Mouse (Mus musculus): Measurements from ENCODE around the gene Asphd2. TPM values are rescaled to one million over a fixed set of nuclear protein-coding genes. Genes with fewer than 3 reads are reported as not detected.

Asphd2 gene
- polyA plus RNA-seq, 2 experiments, result 23.1 to 26.1 TPM

DNA sequence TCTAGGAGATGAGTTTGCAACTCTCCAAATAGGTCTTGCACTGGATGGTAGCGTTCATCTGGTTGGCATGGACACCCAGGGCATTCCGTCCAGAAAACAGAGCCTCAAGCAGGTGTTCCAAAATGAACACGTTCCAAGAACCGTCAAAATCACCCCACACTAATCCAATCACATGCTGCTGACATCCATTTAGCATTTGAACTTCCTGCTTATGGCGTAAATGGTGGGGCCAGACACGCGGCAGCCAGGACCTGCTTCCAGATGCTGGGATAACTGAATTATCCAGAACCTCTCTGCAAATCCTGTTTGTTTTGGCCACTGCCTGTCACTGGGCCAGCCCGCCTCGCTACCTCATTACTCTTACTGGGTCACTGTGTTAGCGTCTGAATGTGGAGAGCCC, 4.6 kb upstream of the Asphd2 start:
- Histone ChIP-seq H3K4me3 (replicated peaks; ENCODE audit: low read length) (no peak overlapping the region), H3K4me2 (replicated peaks; ENCODE audit: low read depth, low read length, severe bottlenecking) (no peak overlapping the region), H3K27me3 (ENCODE audit: control insufficient read depth, insufficient read depth, low read length) (no peaks in the 10 kb centered on the region), H3K4me1 (ENCODE audit: control insufficient read depth, insufficient read depth, low read length) (peaks cover under 1% of the 10 kb centered on the region; the same call in 1 of the 2 replicates), H3K27ac (replicated peaks; ENCODE audit: low read depth, low read length) (no peak overlapping the region), H3K36me3 (ENCODE audit: control insufficient read depth, insufficient read depth, low read length) (no peaks in the 10 kb centered on the region), H3K9me3 (ENCODE audit: control insufficient read depth, low read length) (no peaks in the 10 kb centered on the region), H3K9ac (ENCODE audit: low read depth, low read length, severe bottlenecking) (no peak overlapping the region)
- 65% methylated on average over 10 of the region's 10 CpGs for WGBS
- ATAC-seq (ENCODE audit: low FRiP score, low read depth) (no peak), DNase-seq (ENCODE audit: low spot score) (no peak)
- no peak for TF ChIP-seq POLR2A (IDR thresholded peaks at IDR 0.05; ENCODE audit: borderline replicate concordance, extremely low read depth, insufficient read depth, insufficient read length)

DNA sequence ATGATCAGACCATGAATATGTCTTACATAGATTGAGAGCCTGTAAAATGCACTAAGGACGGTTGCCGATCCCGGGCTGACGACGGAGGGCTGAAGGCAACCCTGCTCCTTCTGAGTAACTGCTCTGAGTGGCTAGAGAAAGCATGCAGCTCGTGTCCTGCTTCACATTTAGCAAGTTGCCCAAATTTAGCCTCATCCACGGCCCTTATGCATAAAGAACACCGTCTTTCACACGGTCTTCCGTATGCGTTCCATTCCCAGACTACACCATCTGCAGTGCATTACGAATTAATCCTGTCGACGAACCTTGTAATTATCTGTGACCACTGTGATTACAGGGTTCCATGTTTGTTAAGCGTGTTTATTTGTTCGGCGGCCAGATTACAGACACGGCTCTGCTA, 1.4 kb upstream of the Asphd2 start:
- Histone ChIP-seq H3K4me3 (replicated peaks; ENCODE audit: low read length) (no peak overlapping the region), H3K9me3 (ENCODE audit: control insufficient read depth, low read length) (no peaks in the 10 kb centered on the region), H3K27me3 (ENCODE audit: control insufficient read depth, insufficient read depth, low read length) (no peaks in the 10 kb centered on the region; the same call in 1 of the 2 replicates), H3K4me1 (ENCODE audit: control insufficient read depth, insufficient read depth, low read length) (peaks cover 7% of the 10 kb centered on the region), H3K4me2 (replicated peaks; ENCODE audit: low read depth, low read length, severe bottlenecking) (no peak overlapping the region), H3K27ac (replicated peaks; ENCODE audit: low read depth, low read length) (no peak overlapping the region), H3K36me3 (ENCODE audit: control insufficient read depth, insufficient read depth, low read length) (peaks cover 6% of the 10 kb centered on the region; the same call in 1 of the 2 replicates), H3K9ac (ENCODE audit: low read depth, low read length, severe bottlenecking) (no peak overlapping the region)
- 43% methylated on average over 18 of the region's 18 CpGs for WGBS
- DNase-seq (ENCODE audit: low spot score) (no peak), ATAC-seq (ENCODE audit: low FRiP score, low read depth) (no peak)
- no peak for TF ChIP-seq POLR2A (IDR thresholded peaks at IDR 0.05; ENCODE audit: borderline replicate concordance, extremely low read depth, insufficient read depth, insufficient read length)

DNA sequence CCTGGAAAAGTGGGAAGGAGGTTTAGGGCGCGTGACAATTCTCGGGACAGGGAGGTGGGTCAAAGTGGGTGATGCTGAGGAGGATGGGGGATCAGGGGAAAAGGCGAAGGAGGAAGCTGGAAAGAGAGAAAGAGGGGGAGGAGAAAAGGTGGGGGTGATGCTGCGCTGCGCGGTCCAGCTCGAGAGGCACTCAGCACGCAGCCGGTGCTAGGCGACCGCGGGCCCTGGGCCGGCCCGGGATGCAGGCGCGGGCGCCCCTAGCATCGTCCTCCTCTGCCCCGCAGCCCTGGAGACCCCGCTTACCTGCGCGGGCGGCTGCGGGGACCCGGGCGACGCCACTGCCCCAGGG, 277 bp downstream of the Asphd2 start:
- Histone ChIP-seq H3K4me2 (replicated peaks; ENCODE audit: low read depth, low read length, severe bottlenecking) (peak overlapping the region; percentile 68), H3K4me1 (ENCODE audit: control insufficient read depth, insufficient read depth, low read length) (peaks cover 7% of the 10 kb centered on the region), H3K27ac (replicated peaks; ENCODE audit: low read depth, low read length) (no peak overlapping the region), H3K36me3 (ENCODE audit: control insufficient read depth, insufficient read depth, low read length) (peaks cover 15% of the 10 kb centered on the region; the same call in 1 of the 2 replicates), H3K9ac (ENCODE audit: low read depth, low read length, severe bottlenecking) (peak overlapping the region; percentile 68), H3K9me3 (ENCODE audit: control insufficient read depth, low read length) (no peaks in the 10 kb centered on the region), H3K4me3 (replicated peaks; ENCODE audit: low read length) (peak overlapping the region; percentile 57), H3K27me3 (ENCODE audit: control insufficient read depth, insufficient read depth, low read length) (no peaks in the 10 kb centered on the region; the same call in 1 of the 2 replicates)
- 0% methylated on average over 22 of the region's 28 CpGs for WGBS
- DNase-seq (ENCODE audit: low spot score) (no peak), ATAC-seq (ENCODE audit: low FRiP score, low read depth) (peak; percentile 66)
- TF ChIP-seq POLR2A (IDR thresholded peaks at IDR 0.05; ENCODE audit: borderline replicate concordance, extremely low read depth, insufficient read depth, insufficient read length), result no peak

DNA sequence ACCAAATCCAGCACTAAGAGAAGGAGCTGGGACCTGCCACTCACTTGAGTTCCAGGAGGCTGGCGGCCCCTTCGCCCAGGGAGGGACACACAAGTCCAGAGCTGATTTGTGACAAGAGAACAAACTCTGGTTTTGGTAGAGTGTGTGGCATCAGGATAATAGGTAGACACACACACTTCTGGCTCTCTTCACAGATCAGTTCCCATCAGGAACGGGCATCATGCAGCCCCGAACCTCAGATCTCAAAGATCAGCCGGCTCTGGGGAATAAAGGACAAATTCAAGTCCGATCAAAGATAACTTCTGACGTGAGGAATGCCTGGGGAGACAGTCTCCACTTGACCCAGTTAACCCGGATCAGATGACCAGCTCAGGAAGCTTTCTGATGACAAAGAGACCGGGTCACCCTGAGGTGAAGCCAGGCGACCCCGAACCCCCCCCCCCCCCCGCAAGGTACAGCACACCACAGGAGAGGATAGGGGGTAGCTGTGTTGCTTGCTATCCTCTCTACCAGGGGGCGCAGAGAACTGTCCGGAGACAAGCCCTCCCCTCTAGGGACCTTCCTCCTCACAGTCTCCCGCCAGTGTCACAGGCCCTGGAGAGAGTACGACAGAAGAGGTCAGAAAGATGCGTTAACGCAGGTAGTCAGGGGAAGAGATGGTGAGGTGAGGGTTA, 788 bp downstream of the Asphd2 start:
- Histone ChIP-seq H3K4me2 (replicated peaks; ENCODE audit: low read depth, low read length, severe bottlenecking) (peak overlapping the region; percentile 68), H3K4me3 (replicated peaks; ENCODE audit: low read length) (peak overlapping the region; percentile 57), H3K4me1 (ENCODE audit: control insufficient read depth, insufficient read depth, low read length) (peaks cover 7% of the 10 kb centered on the region), H3K36me3 (ENCODE audit: control insufficient read depth, insufficient read depth, low read length) (peaks cover 15% of the 10 kb centered on the region; the same call in 1 of the 2 replicates), H3K9ac (ENCODE audit: low read depth, low read length, severe bottlenecking) (peak overlapping the region; percentile 68), H3K27me3 (ENCODE audit: control insufficient read depth, insufficient read depth, low read length) (no peaks in the 10 kb centered on the region; the same call in 1 of the 2 replicates), H3K9me3 (ENCODE audit: control insufficient read depth, low read length) (no peaks in the 10 kb centered on the region), H3K27ac (replicated peaks; ENCODE audit: low read depth, low read length) (no peak overlapping the region)
- TF ChIP-seq POLR2A (IDR thresholded peaks at IDR 0.05; ENCODE audit: borderline replicate concordance, extremely low read depth, insufficient read depth, insufficient read length), result no peak
- DNase-seq (ENCODE audit: low spot score) (no peak), ATAC-seq (ENCODE audit: low FRiP score, low read depth) (no peak)
- WGBS, result 10% methylated on average over 18 of the region's 18 CpGs

DNA sequence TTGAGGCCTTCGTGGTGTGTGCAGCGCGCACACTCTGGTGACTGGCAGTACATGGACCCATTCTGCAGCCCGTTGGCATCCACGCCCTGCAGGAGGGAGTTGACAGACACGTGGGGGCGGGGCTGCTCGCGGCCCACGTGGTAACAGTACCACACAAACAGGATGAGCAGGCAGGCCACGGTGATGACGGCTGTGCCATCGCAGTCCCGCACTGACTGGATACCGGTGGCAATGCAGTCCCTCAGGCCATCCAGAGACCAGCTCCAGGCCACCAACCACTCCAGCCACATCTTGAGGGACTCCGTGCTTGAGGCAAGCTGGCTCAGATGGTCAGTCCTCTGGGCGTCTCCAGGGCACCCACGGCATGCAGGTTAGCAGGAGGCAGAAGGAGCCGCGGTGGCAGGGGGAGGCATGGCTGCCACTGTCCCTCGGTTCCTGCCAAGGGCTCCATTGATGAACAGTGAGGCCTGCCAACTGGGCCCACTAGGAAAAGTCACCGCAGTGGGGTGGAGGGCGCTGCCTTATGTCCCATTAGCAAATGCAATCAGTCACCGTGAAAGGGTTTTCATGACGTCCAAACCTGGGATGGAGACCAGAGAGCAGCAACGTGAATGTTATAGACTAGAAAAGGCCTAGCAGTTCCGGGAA, 2.9 kb downstream of the Asphd2 start:
- DNase-seq (ENCODE audit: low spot score), result no peak
- Histone ChIP-seq H3K27ac (replicated peaks; ENCODE audit: low read depth, low read length) (no peak overlapping the region), H3K9ac (ENCODE audit: low read depth, low read length, severe bottlenecking) (no peak overlapping the region), H3K4me3 (replicated peaks; ENCODE audit: low read length) (no peak overlapping the region), H3K36me3 (ENCODE audit: control insufficient read depth, insufficient read depth, low read length) (peaks cover 15% of the 10 kb centered on the region; the same call in 1 of the 2 replicates), H3K9me3 (ENCODE audit: control insufficient read depth, low read length) (no peaks in the 10 kb centered on the region), H3K4me1 (ENCODE audit: control insufficient read depth, insufficient read depth, low read length) (peaks cover 7% of the 10 kb centered on the region), H3K4me2 (replicated peaks; ENCODE audit: low read depth, low read length, severe bottlenecking) (no peak overlapping the region), H3K27me3 (ENCODE audit: control insufficient read depth, insufficient read depth, low read length) (no peaks in the 10 kb centered on the region; the same call in 1 of the 2 replicates)
- ATAC-seq (ENCODE audit: low FRiP score, low read depth), result no peak
- TF ChIP-seq POLR2A (IDR thresholded peaks at IDR 0.05; ENCODE audit: borderline replicate concordance, extremely low read depth, insufficient read depth, insufficient read length), result no peak
- 74% methylated on average over 27 of the region's 27 CpGs for WGBS
